Mouse (Mus musculus): ENCODE results near the gene Adprh. TPM values are rescaled to one million over a fixed set of nuclear protein-coding genes. Genes with fewer than 3 reads are reported as not detected.

Gene Adprh
- polyA plus RNA-seq, 1 experiment from 2014 or later, result 98.3 TPM

GRCm38 (mm10) chr16:38456812-38457567 lies 4.5 kb upstream of the Adprh start:
- Histone ChIP-seq H3K9ac (ENCODE audit: low read depth, low read length) (no peak overlapping the region), H3K4me2 (replicated peaks; ENCODE audit: low read depth, low read length) (no peak overlapping the region), H3K27me3 (ENCODE audit: control insufficient read depth, insufficient read depth, low read length) (no peaks in the 10 kb centered on the region), H3K4me3 (ENCODE audit: low read length) (no peak overlapping the region), H3K36me3 (ENCODE audit: control insufficient read depth, insufficient read depth, low read length) (no peaks in the 10 kb centered on the region), H3K9me3 (ENCODE audit: control insufficient read depth, low read length) (no peaks in the 10 kb centered on the region), H3K4me1 (ENCODE audit: control insufficient read depth, insufficient read depth, low read length) (peaks cover 3% of the 10 kb centered on the region; the same call in 1 of the 2 replicates), H3K27ac (ENCODE audit: low read depth, low read length) (no peak overlapping the region)
- no peak for ATAC-seq (ENCODE audit: low FRiP score, low TSS enrichment)
- WGBS, result 52% methylated on average over 11 of the region's 11 CpGs

- no peak within 1 kb of the TSS for H3K9ac ChIP-seq (ENCODE audit: low read depth, low read length)
- H3K27ac ChIP-seq (ENCODE audit: low read depth, low read length), result no peak within 1 kb of the TSS
- H3K36me3 ChIP-seq (ENCODE audit: control insufficient read depth, insufficient read depth, low read length), result no peaks in the 10 kb centered on the region
- no peaks in the 10 kb centered on the region for H3K9me3 ChIP-seq (ENCODE audit: control insufficient read depth, low read length)
- no peak within 1 kb of the TSS for H3K4me3 ChIP-seq (ENCODE audit: low read length)
- peaks cover 9% of the 10 kb centered on the region for H3K4me1 ChIP-seq (ENCODE audit: control insufficient read depth, insufficient read depth, low read length)
- no peak within 1 kb of the TSS for H3K4me2 ChIP-seq (replicated peaks; ENCODE audit: low read depth, low read length)
- no peak for ATAC-seq (ENCODE audit: low FRiP score, low TSS enrichment)
- WGBS, result 75% methylated on average over 15 of the region's 17 CpGs
- no peaks in the 10 kb centered on the region for H3K27me3 ChIP-seq (ENCODE audit: control insufficient read depth, insufficient read depth, low read length)
Measured at GRCm38 (mm10) chr16:38455511-38456418, 3.3 kb upstream of the Adprh start, which contains the start of gene Cd80. Gene Cd80, plus strand, starts transcription at chr16:38455561.

- 73% methylated on average over 11 of the region's 11 CpGs for WGBS
Measured at GRCm38 (mm10) chr16:38454533-38455254, 2.2 kb upstream of the Adprh start.

DNA sequence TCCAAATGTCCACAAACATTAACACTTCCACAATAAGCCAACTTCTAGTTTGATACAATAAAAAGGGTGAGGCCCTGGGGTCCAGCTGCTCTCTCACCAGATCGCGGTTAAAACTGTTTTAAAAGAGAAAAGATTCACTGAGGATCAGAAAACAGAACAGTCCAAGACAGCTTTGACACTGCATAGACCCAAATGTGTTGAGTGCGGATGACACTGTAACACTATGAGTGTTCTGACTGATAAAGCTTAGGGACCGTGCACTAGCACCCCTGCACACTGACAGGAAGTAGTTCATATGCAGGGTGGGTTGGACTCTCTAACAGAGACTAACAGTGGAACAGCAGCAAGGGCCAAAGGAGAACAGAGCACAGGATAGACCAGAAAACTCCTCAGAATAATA lies 1.4 kb upstream of the Adprh start:
- H3K9me3 ChIP-seq (ENCODE audit: control insufficient read depth, low read length), result no peaks in the 10 kb centered on the region

More at GRCm38 (mm10) chr16:38454533-38455254, 2.2 kb upstream of the Adprh start:
- no peak for ATAC-seq (ENCODE audit: low FRiP score, low TSS enrichment)
- Histone ChIP-seq H3K27ac (ENCODE audit: low read depth, low read length) (no peak overlapping the region), H3K4me1 (ENCODE audit: control insufficient read depth, insufficient read depth, low read length) (peaks cover 9% of the 10 kb centered on the region), H3K4me2 (replicated peaks; ENCODE audit: low read depth, low read length) (no peak overlapping the region), H3K36me3 (ENCODE audit: control insufficient read depth, insufficient read depth, low read length) (peaks cover 7% of the 10 kb centered on the region), H3K27me3 (ENCODE audit: control insufficient read depth, insufficient read depth, low read length) (no peaks in the 10 kb centered on the region), H3K9ac (ENCODE audit: low read depth, low read length) (no peak overlapping the region), H3K4me3 (ENCODE audit: low read length) (no peak overlapping the region), H3K9me3 (ENCODE audit: control insufficient read depth, low read length) (no peaks in the 10 kb centered on the region)

GRCm38 (mm10) chr16:38453203-38453553 lies 675 bp upstream of the Adprh start:
- no peak; the same call in 1 of the 2 replicates for ATAC-seq (ENCODE audit: low FRiP score, low TSS enrichment)
- H3K4me1 ChIP-seq (ENCODE audit: control insufficient read depth, insufficient read depth, low read length), result peaks cover 9% of the 10 kb centered on the region
- 26% methylated on average over 3 of the region's 3 CpGs for WGBS
- peak overlapping the region; percentile 71 for H3K4me3 ChIP-seq (ENCODE audit: low read length)
- peak overlapping the region; percentile 91 for H3K9ac ChIP-seq (ENCODE audit: low read depth, low read length)
- no peaks in the 10 kb centered on the region for H3K27me3 ChIP-seq (ENCODE audit: control insufficient read depth, insufficient read depth, low read length)
- peak overlapping the region; percentile 76 for H3K4me2 ChIP-seq (replicated peaks; ENCODE audit: low read depth, low read length)
- peaks cover 9% of the 10 kb centered on the region for H3K36me3 ChIP-seq (ENCODE audit: control insufficient read depth, insufficient read depth, low read length)
- H3K27ac ChIP-seq (ENCODE audit: low read depth, low read length), result peak overlapping the region; percentile 94; the same call in 1 of the 2 replicates
- H3K9me3 ChIP-seq (ENCODE audit: control insufficient read depth, low read length), result no peaks in the 10 kb centered on the region

More for the DNA sequence above, 1.4 kb upstream of the Adprh start:
- Histone ChIP-seq H3K36me3 (ENCODE audit: control insufficient read depth, insufficient read depth, low read length) (peaks cover 7% of the 10 kb centered on the region), H3K9ac (ENCODE audit: low read depth, low read length) (no peak overlapping the region), H3K27ac (ENCODE audit: low read depth, low read length) (no peak overlapping the region), H3K4me2 (replicated peaks; ENCODE audit: low read depth, low read length) (no peak overlapping the region), H3K4me1 (ENCODE audit: control insufficient read depth, insufficient read depth, low read length) (peaks cover 9% of the 10 kb centered on the region), H3K27me3 (ENCODE audit: control insufficient read depth, insufficient read depth, low read length) (no peaks in the 10 kb centered on the region), H3K4me3 (ENCODE audit: low read length) (no peak overlapping the region)
- WGBS, result 88% methylated on average over 4 of the region's 4 CpGs
- no peak for ATAC-seq (ENCODE audit: low FRiP score, low TSS enrichment)

- peak overlapping the region; percentile 71 for H3K4me3 ChIP-seq (ENCODE audit: low read length)
- peak overlapping the region; percentile 91 for H3K9ac ChIP-seq (ENCODE audit: low read depth, low read length)
- no peaks in the 10 kb centered on the region for H3K27me3 ChIP-seq (ENCODE audit: control insufficient read depth, insufficient read depth, low read length)
- H3K4me2 ChIP-seq (replicated peaks; ENCODE audit: low read depth, low read length), result peak overlapping the region; percentile 76
- WGBS, result 42% methylated on average over 12 of the region's 12 CpGs
- H3K4me1 ChIP-seq (ENCODE audit: control insufficient read depth, insufficient read depth, low read length), result peaks cover 9% of the 10 kb centered on the region
- no peak for ATAC-seq (ENCODE audit: low FRiP score, low TSS enrichment)
- H3K36me3 ChIP-seq (ENCODE audit: control insufficient read depth, insufficient read depth, low read length), result peaks cover 24% of the 10 kb centered on the region
- H3K9me3 ChIP-seq (ENCODE audit: control insufficient read depth, low read length), result no peaks in the 10 kb centered on the region
- H3K27ac ChIP-seq (ENCODE audit: low read depth, low read length), result peak overlapping the region; percentile 94
Measured at GRCm38 (mm10) chr16:38451421-38452205, 890 bp downstream of the Adprh start.

DNA sequence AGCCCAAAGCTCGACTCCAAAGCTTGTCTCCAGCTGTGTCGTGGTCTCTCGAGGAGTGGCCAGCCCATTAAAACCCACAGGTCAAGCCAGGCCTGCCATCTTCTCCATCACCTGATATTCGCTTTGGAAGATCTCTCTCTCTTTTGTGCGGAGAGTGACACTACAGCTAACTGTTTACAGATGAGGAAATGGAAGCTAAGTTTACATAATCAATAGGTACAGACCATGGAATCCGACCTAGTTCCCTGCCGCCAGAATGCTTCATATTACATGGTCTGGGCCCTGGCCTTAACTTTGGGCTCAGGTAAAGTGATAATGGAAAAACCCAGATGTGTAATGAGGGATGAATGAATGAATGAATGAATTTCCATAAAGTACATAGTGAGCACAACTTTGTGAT lies 1.8 kb downstream of the Adprh start:
- Histone ChIP-seq H3K27ac (ENCODE audit: low read depth, low read length) (no peak overlapping the region), H3K27me3 (ENCODE audit: control insufficient read depth, insufficient read depth, low read length) (no peaks in the 10 kb centered on the region), H3K4me2 (replicated peaks; ENCODE audit: low read depth, low read length) (no peak overlapping the region), H3K9ac (ENCODE audit: low read depth, low read length) (no peak overlapping the region), H3K4me3 (ENCODE audit: low read length) (no peak overlapping the region), H3K9me3 (ENCODE audit: control insufficient read depth, low read length) (no peaks in the 10 kb centered on the region), H3K36me3 (ENCODE audit: control insufficient read depth, insufficient read depth, low read length) (peaks cover 33% of the 10 kb centered on the region), H3K4me1 (ENCODE audit: control insufficient read depth, insufficient read depth, low read length) (peaks cover 9% of the 10 kb centered on the region)
- 90% methylated on average over 7 of the region's 7 CpGs for WGBS
- no peak for ATAC-seq (ENCODE audit: low FRiP score, low TSS enrichment)

DNA sequence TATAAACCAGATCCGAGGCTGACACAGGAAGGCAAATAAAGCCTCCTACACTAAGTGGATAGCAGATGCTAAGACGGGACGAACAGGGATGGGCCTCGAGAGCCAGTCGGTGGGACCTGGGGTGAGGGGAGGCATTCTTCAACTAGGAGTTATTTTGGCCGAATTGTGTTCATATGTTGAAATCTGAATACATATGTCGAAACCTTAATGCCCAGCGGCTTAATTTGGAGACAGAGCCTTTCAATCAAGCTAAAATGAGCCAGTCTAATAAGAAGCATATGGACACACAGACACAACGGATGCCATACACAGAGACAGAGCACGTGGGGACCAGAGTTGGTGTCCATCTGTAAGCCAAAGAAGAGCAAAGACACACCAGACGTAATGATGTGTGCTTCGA lies 4.0 kb downstream of the Adprh start:
- peaks cover 52% of the 10 kb centered on the region for H3K36me3 ChIP-seq (ENCODE audit: control insufficient read depth, insufficient read depth, low read length)
- no peak overlapping the region for H3K4me3 ChIP-seq (ENCODE audit: low read length)
- WGBS, result 89% methylated on average over 12 of the region's 12 CpGs
- no peak overlapping the region for H3K9ac ChIP-seq (ENCODE audit: low read depth, low read length)
- H3K4me1 ChIP-seq (ENCODE audit: control insufficient read depth, insufficient read depth, low read length), result peaks cover 9% of the 10 kb centered on the region
- no peaks in the 10 kb centered on the region for H3K9me3 ChIP-seq (ENCODE audit: control insufficient read depth, low read length)
- no peak overlapping the region for H3K27ac ChIP-seq (ENCODE audit: low read depth, low read length)
- no peak overlapping the region for H3K4me2 ChIP-seq (replicated peaks; ENCODE audit: low read depth, low read length)
- H3K27me3 ChIP-seq (ENCODE audit: control insufficient read depth, insufficient read depth, low read length), result no peaks in the 10 kb centered on the region
- ATAC-seq (ENCODE audit: low FRiP score, low TSS enrichment), result no peak

Data from kidney, embryonic 14.5 days (tissue).